Mouse (Mus musculus): ENCODE measurements at regions not wholly inside any gene's neighbourhood (a gene's known extent, or its start where the extent isn't known, plus 50 kb on each side); places are given as distances from the start of the nearest gene placed in this dataset.

DNA sequence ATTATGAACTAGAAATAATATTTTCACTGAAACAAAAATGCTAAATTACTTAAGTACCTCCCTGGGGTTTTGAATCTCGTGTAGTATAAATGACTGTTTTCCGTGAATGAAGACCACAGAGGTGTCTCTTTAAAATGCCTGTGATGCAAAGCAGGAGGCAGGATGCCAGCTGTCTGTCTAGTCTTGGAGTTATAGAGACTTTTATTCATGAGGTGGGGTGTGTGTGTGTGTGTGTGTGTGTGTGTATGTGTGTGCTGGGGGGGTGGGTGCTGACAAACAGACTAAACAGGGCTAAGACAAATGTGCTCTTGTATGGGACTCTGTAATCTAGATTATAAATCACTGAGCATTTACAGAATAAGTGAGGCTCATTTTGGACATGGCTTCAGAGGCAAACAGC, 140.5 kb upstream of the Slc25a13 start:
- H3K27me3 ChIP-seq (ENCODE audit: insufficient read depth, low read length) = no peaks in the 10 kb centered on the region

DNA sequence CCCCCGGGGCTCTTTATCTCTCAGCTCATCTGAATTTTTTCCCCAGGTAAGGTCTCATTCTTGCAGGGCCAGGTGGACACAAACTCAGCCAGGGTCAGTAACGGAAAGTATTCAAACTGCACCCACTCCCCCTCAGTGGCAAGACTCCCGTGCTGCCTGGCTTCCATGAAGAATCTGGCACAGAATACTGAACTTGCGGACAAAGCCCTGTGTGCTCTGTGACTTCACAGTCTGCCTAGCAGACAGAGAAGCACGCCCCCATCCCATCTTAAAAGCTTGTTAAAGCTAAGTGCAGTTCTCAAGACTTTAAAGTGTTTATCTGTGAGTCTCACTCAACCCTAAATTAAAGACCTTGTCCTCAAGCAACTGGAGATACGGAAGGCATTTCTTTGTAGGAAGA, 140.0 kb upstream of the Slc25a13 start:
- ATAC-seq (ENCODE audit: insufficient read depth) = no peak
- Histone ChIP-seq H3K4me2 (no peak overlapping the region), H3K4me3 (ENCODE audit: low read depth, low read length) (no peak overlapping the region), H3K9me3 (ENCODE audit: low read depth, low read length) (no peaks in the 10 kb centered on the region), H3K9ac (no peak overlapping the region), H3K36me3 (ENCODE audit: insufficient read depth) (no peaks in the 10 kb centered on the region), H3K27me3 (ENCODE audit: insufficient read depth, low read length) (no peaks in the 10 kb centered on the region), H3K4me1 (ENCODE audit: insufficient read depth) (no peaks in the 10 kb centered on the region), H3K27ac (ENCODE audit: low read depth) (no peak overlapping the region)
- peak; percentile 20 for DNase-seq
- WGBS = 48% methylated on average over 6 of the region's 6 CpGs
- TF ChIP-seq CTCF (IDR thresholded peaks at IDR 0.05; ENCODE audit: low read depth) = no peak

More for the DNA sequence above, 140.5 kb upstream of the Slc25a13 start:
- TF ChIP-seq CTCF (IDR thresholded peaks at IDR 0.05; ENCODE audit: low read depth) = no peak
- Histone ChIP-seq H3K9me3 (ENCODE audit: low read depth, low read length) (no peaks in the 10 kb centered on the region), H3K9ac (no peak overlapping the region), H3K4me2 (no peak overlapping the region), H3K36me3 (ENCODE audit: insufficient read depth) (no peaks in the 10 kb centered on the region), H3K4me1 (ENCODE audit: insufficient read depth) (no peaks in the 10 kb centered on the region), H3K4me3 (ENCODE audit: low read depth, low read length) (no peak overlapping the region), H3K27ac (ENCODE audit: low read depth) (no peak overlapping the region)
- ATAC-seq (ENCODE audit: insufficient read depth) = no peak
- DNase-seq = peak; percentile 20
- 35% methylated on average over 2 of the region's 2 CpGs for WGBS

DNA sequence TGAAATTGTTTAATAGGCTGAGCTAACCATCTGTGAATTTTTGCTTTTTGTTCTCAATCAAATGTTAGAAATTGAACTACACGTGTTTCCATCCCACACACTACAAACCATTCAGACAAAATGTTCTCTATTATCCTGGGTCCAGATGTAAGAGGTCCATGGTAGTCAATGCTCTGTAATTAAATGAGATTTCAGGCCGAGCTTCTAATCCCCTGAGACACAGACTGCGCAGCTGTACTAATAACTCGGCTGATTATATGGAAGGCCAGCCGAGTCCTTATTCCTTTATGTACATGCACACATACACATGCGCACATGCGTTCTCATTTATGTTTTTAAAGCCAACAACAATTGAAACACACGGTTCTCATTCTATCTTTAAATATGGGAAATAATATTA, 118.3 kb upstream of the Slc25a13 start:
- no peak for TF ChIP-seq CTCF (IDR thresholded peaks at IDR 0.05; ENCODE audit: low read depth)
- no peak overlapping the region for H3K27ac ChIP-seq (ENCODE audit: low read depth)
- no peaks in the 10 kb centered on the region for H3K27me3 ChIP-seq (ENCODE audit: insufficient read depth, low read length)
- no peak overlapping the region for H3K4me3 ChIP-seq (ENCODE audit: low read depth, low read length)
- no peak overlapping the region for H3K4me2 ChIP-seq
- no peak overlapping the region for H3K9ac ChIP-seq
- DNase-seq (no peak), ATAC-seq (ENCODE audit: insufficient read depth) (no peak)
- 87% methylated on average over 8 of the region's 8 CpGs for WGBS
- no peaks in the 10 kb centered on the region for H3K9me3 ChIP-seq (ENCODE audit: low read depth, low read length)
- no peaks in the 10 kb centered on the region for H3K4me1 ChIP-seq (ENCODE audit: insufficient read depth)
- no peaks in the 10 kb centered on the region for H3K36me3 ChIP-seq (ENCODE audit: insufficient read depth)

DNA sequence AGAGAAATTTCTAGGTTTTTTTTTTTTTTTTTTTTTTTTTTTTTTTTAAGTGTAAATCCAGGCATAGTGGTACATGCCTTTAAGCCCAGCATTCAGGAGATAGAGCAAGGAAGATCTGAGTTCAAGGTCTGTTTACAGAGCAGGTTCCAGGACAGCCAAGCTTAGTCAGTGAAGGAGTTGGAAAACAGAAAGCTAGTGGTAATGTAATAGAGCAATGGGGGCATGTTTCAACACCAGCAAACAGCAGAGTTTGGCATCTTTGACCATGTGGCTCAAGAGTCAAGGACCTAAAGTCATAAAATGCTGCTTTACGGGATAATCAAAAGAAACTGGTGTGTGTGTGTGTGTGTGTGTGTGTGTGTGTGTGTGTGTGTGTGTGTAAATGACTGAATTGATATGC, 113.3 kb upstream of the Slc25a13 start:
- no peaks in the 10 kb centered on the region for H3K36me3 ChIP-seq (ENCODE audit: insufficient read depth)
- no peak overlapping the region for H3K9ac ChIP-seq
- DNase-seq (no peak), ATAC-seq (ENCODE audit: insufficient read depth) (no peak)
- no peak overlapping the region for H3K4me3 ChIP-seq (ENCODE audit: low read depth, low read length)
- no peak overlapping the region for H3K27ac ChIP-seq (ENCODE audit: low read depth)
- TF ChIP-seq CTCF (IDR thresholded peaks at IDR 0.05; ENCODE audit: low read depth) = no peak
- H3K27me3 ChIP-seq (ENCODE audit: insufficient read depth, low read length) = no peaks in the 10 kb centered on the region
- H3K4me1 ChIP-seq (ENCODE audit: insufficient read depth) = no peaks in the 10 kb centered on the region
- no peak overlapping the region for H3K4me2 ChIP-seq
- H3K9me3 ChIP-seq (ENCODE audit: low read depth, low read length) = peaks cover 4% of the 10 kb centered on the region; the same call in 1 of the 2 replicates
- WGBS = 95% methylated on average over 1 of the region's 1 CpGs

DNA sequence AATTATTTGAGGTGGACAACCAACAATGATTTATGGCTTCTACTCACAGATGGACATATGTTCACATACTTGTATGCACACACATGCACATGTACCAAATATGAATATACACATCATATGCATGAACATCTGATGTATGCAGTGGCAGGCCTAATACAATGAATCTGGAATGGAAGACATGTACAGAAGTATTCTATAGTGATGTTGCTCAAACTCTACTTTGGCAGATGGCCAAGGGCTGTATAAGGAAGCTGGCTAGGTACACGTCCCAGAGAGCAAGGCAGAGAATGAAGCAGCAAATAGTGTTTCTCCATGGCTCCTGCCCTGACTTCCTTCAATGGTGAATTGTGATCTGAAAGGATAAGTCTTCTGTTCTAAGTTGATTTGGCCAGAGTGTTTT, 108.5 kb upstream of the Slc25a13 start:
- Histone ChIP-seq H3K9ac (no peak overlapping the region), H3K27ac (ENCODE audit: low read depth) (no peak overlapping the region), H3K4me1 (ENCODE audit: insufficient read depth) (no peaks in the 10 kb centered on the region), H3K4me3 (ENCODE audit: low read depth, low read length) (no peak overlapping the region), H3K9me3 (ENCODE audit: low read depth, low read length) (peaks cover 4% of the 10 kb centered on the region; the same call in 1 of the 2 replicates), H3K36me3 (ENCODE audit: insufficient read depth) (no peaks in the 10 kb centered on the region), H3K27me3 (ENCODE audit: insufficient read depth, low read length) (no peaks in the 10 kb centered on the region), H3K4me2 (no peak overlapping the region)
- 13% methylated on average over 1 of the region's 1 CpGs for WGBS
- DNase-seq (peak; percentile 64), ATAC-seq (ENCODE audit: insufficient read depth) (no peak)
- TF ChIP-seq CTCF (IDR thresholded peaks at IDR 0.05; ENCODE audit: low read depth) = no peak

DNA sequence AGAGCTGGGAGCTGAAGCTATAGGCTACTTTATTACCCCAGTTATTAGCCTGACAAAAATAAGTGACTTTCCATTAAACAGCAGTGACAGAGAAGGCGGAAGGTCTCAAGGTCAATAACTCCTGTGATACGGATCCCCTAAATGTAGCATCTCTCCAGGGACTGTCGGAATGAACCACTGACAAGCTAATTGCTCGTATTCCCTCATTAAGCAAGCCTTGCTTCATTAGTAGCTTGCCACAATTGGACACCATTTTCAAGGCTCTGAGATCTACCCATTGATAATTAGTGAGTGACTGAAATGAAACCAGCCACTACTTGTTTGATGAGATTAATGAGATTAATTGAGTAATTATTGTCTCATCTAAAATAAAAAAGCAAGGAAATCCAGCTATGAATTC, 99.8 kb upstream of the Slc25a13 start:
- no peak for TF ChIP-seq CTCF (IDR thresholded peaks at IDR 0.05; ENCODE audit: low read depth)
- 78% methylated on average over 4 of the region's 4 CpGs for WGBS
- H3K9ac ChIP-seq = no peak overlapping the region

DNA sequence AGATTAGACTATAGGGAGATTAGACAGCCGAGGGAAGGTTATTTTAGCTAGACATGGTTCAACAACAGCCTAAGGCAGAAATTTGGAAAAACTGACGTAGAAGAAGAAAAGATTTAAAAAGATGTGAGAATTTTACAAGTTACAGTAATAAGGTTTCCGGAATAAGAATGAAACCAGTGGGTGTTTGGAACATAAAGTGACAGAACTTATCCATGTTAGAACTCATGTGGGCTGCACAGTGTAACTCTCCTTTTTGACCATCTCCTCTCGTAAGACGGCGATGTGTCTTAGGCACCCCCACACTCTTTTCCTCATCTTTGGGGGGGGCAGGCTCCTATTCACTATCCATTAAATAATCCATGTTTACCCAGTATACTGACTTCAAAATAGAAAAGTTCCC, 96.2 kb upstream of the Slc25a13 start:
- no peak for TF ChIP-seq CTCF (IDR thresholded peaks at IDR 0.05; ENCODE audit: low read depth)
- Histone ChIP-seq H3K4me1 (ENCODE audit: insufficient read depth) (no peaks in the 10 kb centered on the region), H3K4me2 (no peak overlapping the region), H3K9ac (no peak overlapping the region), H3K36me3 (ENCODE audit: insufficient read depth) (no peaks in the 10 kb centered on the region), H3K9me3 (ENCODE audit: low read depth, low read length) (no peaks in the 10 kb centered on the region), H3K4me3 (ENCODE audit: low read depth, low read length) (no peak overlapping the region), H3K27me3 (ENCODE audit: insufficient read depth, low read length) (no peaks in the 10 kb centered on the region), H3K27ac (ENCODE audit: low read depth) (no peak overlapping the region)
- no peak for DNase-seq
- ATAC-seq (ENCODE audit: insufficient read depth) = no peak
- WGBS = 89% methylated on average over 6 of the region's 6 CpGs

More for the DNA sequence above, 99.8 kb upstream of the Slc25a13 start:
- no peaks in the 10 kb centered on the region for H3K4me1 ChIP-seq (ENCODE audit: insufficient read depth)
- no peak overlapping the region for H3K4me2 ChIP-seq
- DNase-seq (no peak), ATAC-seq (ENCODE audit: insufficient read depth) (no peak)
- no peaks in the 10 kb centered on the region for H3K9me3 ChIP-seq (ENCODE audit: low read depth, low read length)
- H3K36me3 ChIP-seq (ENCODE audit: insufficient read depth) = no peaks in the 10 kb centered on the region
- H3K27me3 ChIP-seq (ENCODE audit: insufficient read depth, low read length) = no peaks in the 10 kb centered on the region
- H3K4me3 ChIP-seq (ENCODE audit: low read depth, low read length) = no peak overlapping the region
- H3K27ac ChIP-seq (ENCODE audit: low read depth) = no peak overlapping the region

DNA sequence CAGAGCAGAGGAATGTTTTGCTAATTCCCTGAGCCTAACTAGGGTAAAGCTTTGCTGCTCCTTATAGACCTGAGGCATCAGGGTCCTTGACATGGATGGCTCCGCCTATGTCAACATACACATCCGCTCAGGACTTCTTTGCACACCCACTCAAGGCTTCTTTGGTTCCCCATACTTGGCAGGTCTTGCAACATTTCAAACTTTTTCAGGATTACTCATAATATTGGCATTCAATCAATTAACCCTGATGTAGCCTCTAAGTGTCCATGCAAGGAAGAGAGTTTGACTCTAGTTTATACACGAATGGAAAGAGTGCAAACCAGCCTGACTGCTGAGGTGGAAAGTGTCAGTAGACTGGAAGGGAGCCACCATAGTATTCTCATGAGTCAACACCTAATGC, 93.2 kb upstream of the Slc25a13 start:
- no peak overlapping the region for H3K27ac ChIP-seq (ENCODE audit: low read depth)
- DNase-seq (peak; percentile 14), ATAC-seq (ENCODE audit: insufficient read depth) (peak; percentile 65; the same call in 1 of the 2 replicates)
- H3K36me3 ChIP-seq (ENCODE audit: insufficient read depth) = no peaks in the 10 kb centered on the region
- H3K9ac ChIP-seq = no peak overlapping the region
- 52% methylated on average over 3 of the region's 3 CpGs for WGBS
- TF ChIP-seq CTCF (IDR thresholded peaks at IDR 0.05; ENCODE audit: low read depth) = no peak
- H3K4me2 ChIP-seq = no peak overlapping the region
- H3K4me1 ChIP-seq (ENCODE audit: insufficient read depth) = no peaks in the 10 kb centered on the region
- no peaks in the 10 kb centered on the region for H3K27me3 ChIP-seq (ENCODE audit: insufficient read depth, low read length)
- H3K4me3 ChIP-seq (ENCODE audit: low read depth, low read length) = no peak overlapping the region
- H3K9me3 ChIP-seq (ENCODE audit: low read depth, low read length) = no peaks in the 10 kb centered on the region
